Mouse (Mus musculus) B cell, adult 2 months (primary cell): ENCODE results near the gene Pla2g6.
A peak's percentile ranks its signal among the peaks of the same experiment; 100 is the strongest.

ENCODE experiments used
- DNase-seq, 2 experiments: peaks; one replicate each; pipeline ENCODE4 v3.0.0; 2022

The Pla2g6 gene

GRCm38 (mm10) chr15:79270317-79271123, 57.7 kb downstream of the Pla2g6 start:
- peak; percentile 82 for DNase-seq

- no peak for DNase-seq
These were observed 59.7 kb downstream of the Pla2g6 start for GRCm38 (mm10) chr15:79268521-79268920.

- DNase-seq = no peak
These were observed 62.8 kb downstream of the Pla2g6 start for GRCm38 (mm10) chr15:79265384-79265783.

GRCm38 (mm10) chr15:79263726-79264125, 64.5 kb downstream of the Pla2g6 start:
- DNase-seq = no peak

- DNase-seq = no peak
These were observed 65.3 kb downstream of the Pla2g6 start for GRCm38 (mm10) chr15:79262786-79263309.

- peak; percentile 25 to 28 for DNase-seq
These were observed 65.8 kb downstream of the Pla2g6 start for GRCm38 (mm10) chr15:79262375-79262774.

GRCm38 (mm10) chr15:79261757-79262156, 66.4 kb downstream of the Pla2g6 start:
- no peak for DNase-seq

GRCm38 (mm10) chr15:79261095-79261725, 67.0 kb downstream of the Pla2g6 start:
- peak in 1 of 2 experiments; percentile 13 for DNase-seq

GRCm38 (mm10) chr15:79258521-79258920, 69.7 kb downstream of the Pla2g6 start:
- DNase-seq = no peak

- DNase-seq = no peak
These were observed 73.5 kb downstream of the Pla2g6 start, which contains the start of gene Slc16a8 for GRCm38 (mm10) chr15:79254661-79255060. Gene Slc16a8 (minus strand): TSS chr15:79254761.

GRCm38 (mm10) chr15:79252580-79252979, 75.6 kb downstream of the Pla2g6 start:
- DNase-seq = no peak

GRCm38 (mm10) chr15:79251781-79252491, 76.3 kb downstream of the Pla2g6 start:
- DNase-seq = no peak

- DNase-seq = no peak
These were observed 77.0 kb downstream of the Pla2g6 start for GRCm38 (mm10) chr15:79251168-79251567.

- no peak for DNase-seq
These were observed 78.0 kb downstream of the Pla2g6 start for GRCm38 (mm10) chr15:79250236-79250635.

GRCm38 (mm10) chr15:79245321-79245720, 82.9 kb downstream of the Pla2g6 start:
- no peak for DNase-seq

GRCm38 (mm10) chr15:79244071-79244893, 83.9 kb downstream of the Pla2g6 start:
- DNase-seq = no peak

GRCm38 (mm10) chr15:79243234-79244042, 84.8 kb downstream of the Pla2g6 start:
- DNase-seq = peak; percentile 91 to 92

GRCm38 (mm10) chr15:79242574-79243233, 85.5 kb downstream of the Pla2g6 start:
- no peak for DNase-seq

GRCm38 (mm10) chr15:79238036-79238435, 90.2 kb downstream of the Pla2g6 start:
- DNase-seq = no peak
